Mouse (Mus musculus) spleen, postnatal 36 days (tissue): ENCODE results near the gene Timp1.
A peak's percentile ranks its signal among the peaks of the same experiment; 100 is the strongest.

ENCODE experiments used
- DNase-seq, 2 experiments: peaks; one replicate each; pipeline ENCODE4 v3.0.0; 2022; ENCODE audit warnings: low spot score in 2 of 2, mixed read lengths in 1 of 2

Timp1 gene

DNA sequence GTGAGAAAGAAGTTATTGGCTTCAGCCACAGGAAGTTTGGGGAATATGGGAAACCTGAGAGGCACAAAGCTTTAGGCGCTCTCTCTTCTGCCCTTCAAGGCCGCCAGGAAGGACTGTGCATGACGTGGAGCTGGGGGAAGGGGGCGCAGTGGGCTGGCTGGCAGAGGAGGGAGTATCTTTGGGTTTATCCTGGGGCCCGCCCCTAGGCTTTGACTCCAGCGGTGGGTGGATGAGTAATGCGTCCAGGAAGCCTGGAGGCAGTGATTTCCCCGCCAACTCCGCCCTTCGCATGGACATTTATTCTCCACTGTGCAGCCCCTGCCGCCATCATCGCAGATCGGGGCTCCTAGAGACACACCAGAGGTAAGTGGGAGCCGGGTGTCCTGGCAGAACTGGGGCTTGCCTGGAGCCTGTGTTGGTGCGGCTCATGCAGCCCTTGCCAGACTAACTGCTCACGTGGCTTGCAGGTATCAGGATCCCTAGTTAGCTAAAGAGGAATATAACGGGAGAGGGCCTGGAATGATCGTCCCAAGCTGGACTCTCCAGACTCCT is at the start of gene Timp1:
Gene Timp1 (plus strand): TSS at position 205 of the 552 bp plus-strand sequence.
- DNase-seq = no peak

DNA sequence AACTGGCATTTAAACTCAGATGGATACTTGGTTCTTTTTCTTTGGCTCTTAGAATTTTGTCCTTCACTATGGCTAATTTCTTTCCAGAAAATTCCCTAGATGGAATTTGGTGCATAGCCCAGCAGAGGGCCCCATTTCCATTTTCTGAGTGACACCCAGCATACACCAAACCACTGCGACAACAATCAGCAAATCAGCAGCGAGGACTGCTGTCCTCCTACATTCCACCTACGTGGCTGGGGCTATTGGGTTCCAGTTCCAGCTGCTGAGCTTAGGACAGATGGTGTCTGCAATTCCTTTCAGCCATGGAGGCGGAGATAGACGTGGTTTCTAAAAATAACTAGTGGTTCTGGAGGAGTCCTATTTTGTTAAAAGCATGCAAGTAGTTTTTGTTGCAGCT is 41.0 kb upstream of the Timp1 start:
- no peak for DNase-seq

DNA sequence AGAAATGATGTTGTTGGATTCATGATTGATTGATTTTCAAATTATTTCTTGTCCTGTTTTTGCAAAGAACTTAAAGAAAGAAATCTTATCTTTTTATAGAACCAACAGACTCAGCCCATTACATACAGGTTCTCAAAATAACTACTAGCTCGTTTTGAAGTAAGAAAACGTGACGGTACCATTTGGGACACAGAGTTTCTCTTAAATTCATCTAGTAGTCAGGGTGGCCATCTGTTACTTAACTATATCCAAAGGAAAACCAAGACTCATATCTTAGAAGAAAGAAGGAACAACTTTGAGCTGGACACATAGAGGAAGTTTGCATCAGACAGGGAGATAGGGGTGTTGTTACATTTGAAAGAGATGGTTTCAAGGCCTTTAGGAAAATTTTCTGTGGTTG is 22.7 kb upstream of the Timp1 start:
- no peak for DNase-seq

DNA sequence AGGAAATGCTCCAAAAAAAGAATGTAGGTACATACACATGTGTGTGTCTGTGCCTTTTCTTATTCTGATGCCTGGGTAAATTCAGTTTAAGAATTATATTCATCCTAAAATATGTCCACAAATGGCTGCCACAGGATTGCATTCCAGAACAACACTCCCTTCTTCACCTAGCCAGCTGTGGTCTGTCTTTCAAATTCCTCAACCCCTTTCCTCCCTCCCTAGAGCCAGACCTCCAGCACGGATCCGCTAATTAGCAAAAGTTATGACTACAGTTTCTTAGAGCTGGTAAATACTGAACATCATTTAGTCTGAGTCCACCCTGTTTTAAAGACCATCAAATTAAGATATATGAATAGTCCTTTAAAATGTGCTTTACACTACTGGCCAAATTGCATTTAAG is 22.1 kb upstream of the Timp1 start:
- DNase-seq = no peak

DNA sequence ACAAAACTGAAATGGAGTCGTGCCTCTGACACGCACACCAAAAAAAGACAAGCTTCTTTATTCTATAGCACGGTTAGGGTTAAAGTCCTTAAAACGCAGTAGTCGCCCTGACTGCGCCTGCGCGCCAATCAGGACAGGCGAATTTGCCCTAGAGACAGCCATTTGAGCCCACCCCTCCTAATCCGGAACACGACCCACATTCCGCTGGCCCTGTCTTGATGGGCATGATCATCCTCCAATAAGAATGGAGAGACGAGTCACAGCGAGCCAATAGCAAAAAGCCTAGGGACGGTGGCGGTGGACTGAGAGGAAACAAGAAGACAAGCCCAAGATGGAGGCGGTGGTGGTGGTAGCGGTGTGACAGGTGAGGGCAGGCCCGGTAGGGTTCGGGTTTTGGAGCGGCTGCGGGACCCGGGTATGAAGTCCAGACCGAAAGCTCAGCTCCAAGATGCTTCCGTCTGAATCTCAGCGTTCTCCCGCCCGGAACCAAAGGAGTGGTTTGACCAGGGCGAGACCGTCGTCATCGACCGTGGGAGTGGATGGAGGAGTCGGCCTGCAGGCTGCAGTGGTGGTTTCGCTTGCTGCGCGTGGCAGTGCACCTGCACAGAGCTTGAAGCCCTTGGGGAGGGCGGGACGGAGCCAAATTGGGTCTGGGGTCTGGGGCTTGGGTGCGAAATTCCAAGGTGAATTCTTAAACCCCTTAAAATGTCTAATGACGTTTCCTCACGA is 21.5 kb upstream of the Timp1 start:
- peak; percentile 92 to 93 for DNase-seq

DNA sequence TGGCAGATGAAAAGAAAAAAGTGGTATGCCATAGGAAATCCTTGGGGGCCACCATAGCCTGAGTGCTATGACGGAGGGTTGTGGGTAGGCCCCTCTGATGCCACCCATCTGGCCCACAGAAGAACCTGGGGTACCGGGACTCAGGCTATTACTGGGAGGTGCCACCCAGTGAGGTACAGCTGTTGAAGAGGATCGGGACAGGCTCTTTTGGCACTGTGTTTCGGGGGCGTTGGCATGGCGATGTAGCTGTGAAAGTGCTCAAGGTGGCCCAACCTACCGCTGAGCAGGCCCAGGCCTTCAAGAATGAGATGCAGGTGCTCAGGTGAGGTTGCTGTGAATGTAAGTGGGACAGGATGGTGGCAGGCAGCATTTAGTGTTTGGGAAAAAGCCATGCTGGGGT is 16.2 kb upstream of the Timp1 start:
- DNase-seq = no peak

DNA sequence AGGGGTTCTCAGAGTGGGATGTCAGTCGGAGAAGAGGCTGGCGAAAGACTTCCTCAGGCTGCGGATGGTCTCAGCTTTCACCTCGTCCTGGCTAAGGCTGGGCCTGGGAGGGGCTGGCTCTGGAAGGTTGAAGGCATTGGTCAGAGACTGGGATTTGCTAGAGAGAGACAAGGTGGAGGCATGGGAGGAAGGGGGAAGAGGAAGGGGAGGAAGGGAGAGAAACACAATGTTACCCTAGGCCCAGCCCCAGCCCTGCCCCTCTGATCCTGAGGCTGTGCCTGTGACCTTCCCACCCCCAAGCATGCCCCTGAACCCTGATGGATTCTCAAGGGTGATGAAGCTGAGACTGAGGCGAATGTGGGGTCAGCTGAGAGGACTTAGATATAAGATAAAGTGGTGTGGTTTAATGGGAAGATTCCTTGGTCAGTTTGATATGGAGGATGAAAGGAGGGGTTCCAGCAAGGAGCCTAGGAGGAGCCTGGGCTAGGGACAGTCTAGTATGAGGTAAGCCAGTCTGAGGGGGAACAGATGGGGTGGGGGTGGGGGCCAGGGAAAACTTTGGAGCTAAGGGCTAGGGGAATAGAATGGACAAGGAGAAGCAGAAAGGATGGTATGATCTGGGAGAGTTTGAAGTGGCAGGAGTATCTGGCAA is 8.4 kb upstream of the Timp1 start:
- no peak for DNase-seq

DNA sequence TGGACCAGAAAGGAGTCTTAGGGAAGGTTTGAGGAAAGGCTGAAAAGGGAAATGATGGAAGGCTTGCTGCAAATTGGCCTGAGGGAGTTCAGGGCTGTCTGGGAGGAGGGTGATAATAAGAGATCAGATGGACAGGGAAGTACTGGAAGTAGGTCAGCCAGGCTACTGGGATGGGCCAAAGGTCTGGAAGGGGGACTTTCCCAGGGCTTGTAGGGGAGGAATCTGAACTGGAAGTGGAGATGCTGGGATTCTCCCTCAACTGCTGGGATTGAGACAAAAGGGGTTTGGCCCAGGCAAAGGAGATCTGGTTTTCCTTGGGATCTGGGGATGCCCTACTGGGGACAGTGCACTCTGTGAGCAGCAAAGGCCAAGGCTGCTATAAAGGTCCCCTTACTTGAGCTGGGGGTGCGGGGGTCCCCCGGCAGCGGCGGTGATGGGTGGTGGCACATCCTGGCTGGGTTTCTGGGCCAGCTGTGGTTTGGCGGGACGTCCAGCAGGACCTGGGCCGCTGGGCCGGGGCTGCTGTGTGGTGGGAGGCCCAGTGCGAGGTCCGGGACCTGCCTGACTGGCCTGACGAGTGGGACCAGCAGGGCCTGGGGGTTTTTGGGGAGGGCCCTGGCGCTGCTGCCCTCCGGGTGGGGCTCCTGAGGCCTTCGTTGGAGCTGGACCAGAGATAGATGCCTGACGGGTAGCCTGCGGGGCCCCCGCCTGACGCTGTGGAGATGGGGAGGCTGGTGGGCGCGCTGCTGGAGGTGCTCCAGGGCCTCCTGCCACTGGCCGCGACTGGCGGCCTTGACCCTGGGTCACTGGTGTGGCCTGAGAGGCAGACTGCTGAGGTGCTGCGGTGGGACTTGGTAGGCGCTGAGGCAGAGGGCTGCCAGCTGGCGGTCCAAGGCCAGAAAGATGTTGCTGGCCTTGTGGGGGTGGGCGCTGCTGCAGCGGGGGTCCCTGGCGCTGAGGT is 7.6 kb upstream of the Timp1 start:
- no peak for DNase-seq

DNA sequence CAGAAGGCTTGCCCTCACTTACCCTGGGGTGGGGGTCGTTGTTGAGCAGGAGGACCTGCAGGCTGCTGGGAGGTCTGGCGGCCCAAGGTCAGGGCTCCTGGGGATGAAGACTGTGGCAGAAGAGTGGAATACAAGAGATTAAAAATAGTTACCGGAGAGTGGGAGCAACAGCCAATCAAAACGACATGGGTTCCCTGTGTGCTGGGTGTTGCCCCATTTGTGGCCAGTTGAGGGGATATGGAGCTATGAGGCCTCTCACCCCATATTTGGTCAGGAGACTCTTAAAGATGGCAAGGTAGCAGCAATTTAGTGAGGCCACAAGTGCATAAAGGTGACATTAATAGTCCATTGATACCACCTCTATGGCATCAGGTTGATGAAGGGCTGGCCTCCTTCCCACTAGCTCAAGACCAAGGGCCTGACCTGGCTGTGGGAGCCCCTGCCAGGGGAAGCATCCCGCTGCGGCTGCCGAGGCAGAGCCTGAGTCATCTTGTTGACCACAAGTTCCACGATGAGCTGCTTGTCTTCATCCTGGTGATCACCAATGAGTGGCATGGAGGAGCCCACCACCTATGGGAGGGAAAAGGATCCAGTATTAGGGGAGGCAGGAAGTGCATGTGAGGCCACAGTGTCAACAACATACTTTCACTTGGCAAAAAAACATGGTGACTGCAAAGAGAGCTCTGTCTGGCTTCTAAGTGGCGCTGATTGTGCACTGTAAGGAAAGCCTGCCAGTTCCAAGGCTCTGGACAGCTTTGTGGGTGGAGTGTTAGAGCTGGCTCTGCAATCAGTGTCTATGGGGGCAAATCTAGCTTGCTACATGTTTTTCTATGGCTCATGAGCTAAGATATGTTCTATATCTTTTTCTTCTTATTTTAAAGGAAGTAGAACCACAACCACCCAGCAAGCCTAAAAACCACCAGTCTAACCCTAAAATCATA is 6.5 kb upstream of the Timp1 start:
- DNase-seq = no peak

DNA sequence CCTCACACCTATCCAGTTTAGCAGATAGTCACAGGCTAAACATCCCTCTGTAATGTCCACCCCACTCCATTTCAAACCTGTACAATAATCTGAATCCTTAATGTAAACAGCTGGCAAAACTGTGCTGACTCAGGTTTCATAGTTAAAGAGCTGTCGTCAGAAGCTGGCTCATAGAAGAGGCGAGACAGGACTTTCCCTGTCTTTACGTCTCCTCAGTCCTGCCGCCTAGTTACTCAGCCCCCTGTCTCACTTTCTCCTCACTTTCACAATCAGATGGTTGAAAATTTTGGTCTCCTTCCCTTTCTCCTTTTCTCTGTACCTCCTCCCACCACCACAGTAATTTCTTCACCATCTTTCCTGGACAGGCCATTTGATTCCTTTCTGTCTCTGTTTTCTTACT is 1.9 kb upstream of the Timp1 start:
- no peak for DNase-seq

DNA sequence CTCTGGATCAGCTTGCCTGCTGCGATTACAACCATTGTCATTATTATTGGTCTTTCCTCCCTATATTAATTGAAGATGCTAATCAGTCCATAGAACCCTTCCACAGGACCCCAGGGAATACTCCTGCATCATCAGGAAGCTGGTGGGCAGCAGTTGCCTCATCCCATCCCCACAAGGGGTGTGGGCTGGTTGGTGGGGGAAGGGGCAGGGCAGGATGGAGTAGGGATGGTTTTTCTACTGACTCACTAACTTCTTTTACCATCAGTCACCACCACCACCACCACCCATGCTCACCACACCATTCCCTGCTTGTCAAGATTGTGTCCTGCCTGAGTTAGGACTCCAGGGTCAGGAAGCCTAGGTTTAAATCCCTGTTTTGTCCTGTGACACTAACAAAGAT is 763 bp upstream of the Timp1 start:
- DNase-seq = no peak

DNA sequence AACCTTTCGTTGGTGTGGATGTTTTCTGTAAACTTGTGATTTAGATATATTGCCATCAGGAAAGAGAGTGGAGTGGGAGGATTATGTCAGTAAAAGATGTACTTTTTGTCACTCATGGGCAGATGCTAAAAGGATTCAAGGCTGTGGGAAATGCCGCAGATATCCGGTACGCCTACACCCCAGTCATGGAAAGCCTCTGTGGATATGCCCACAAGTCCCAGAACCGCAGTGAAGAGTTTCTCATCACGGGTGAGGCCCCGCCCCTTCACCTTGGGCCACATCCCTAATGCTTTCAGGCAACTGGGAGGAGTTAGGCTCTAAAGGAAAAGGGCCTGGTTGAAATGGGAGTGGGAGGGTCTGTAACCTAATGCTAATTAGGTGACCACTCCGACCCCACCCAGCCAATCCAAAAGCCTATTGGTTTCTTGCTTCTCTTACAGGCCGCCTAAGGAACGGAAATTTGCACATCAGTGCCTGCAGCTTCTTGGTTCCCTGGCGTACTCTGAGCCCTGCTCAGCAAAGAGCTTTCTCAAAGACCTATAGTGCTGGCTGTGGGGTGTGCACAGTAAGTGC is 3.0 kb downstream of the Timp1 start:
- DNase-seq = no peak

DNA sequence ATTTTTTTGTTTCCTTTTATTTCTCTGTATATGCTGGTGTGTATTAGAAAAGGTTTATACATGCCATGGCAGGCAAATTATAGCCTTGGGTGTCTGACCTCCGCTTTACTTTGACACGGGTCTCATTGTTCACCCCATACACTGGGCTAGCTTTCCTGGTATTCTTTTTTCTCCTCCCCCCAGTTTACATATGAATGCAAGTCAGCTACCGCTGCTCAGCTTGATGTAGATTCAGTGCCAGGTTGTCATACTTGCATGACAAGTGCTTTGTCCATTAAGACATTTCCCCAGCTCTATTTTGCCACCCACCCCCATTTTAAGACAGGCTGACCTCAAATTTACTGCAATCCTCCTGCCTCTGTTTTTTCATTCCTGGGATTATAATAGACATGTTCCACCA is 5.3 kb downstream of the Timp1 start:
- no peak for DNase-seq

DNA sequence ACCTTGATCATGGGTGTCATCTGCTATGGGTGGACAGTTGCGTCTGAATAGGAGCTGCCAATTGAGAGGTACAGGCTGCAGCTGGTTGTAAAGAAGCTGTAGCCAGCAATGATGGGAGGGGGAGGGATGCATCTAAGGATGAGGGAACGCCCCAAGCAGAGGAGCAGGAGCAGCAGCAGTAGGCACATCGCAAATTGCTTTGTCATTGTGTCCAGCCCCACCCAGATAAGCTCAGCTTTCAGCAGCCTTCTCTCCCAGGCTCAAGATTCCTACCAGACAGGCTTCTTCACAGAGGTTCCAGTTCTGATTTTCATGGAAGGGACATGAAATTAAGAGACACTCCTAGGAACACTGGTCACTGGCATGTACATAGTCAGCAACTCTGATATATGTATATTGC is 40.1 kb downstream of the Timp1 start:
- no peak for DNase-seq

DNA sequence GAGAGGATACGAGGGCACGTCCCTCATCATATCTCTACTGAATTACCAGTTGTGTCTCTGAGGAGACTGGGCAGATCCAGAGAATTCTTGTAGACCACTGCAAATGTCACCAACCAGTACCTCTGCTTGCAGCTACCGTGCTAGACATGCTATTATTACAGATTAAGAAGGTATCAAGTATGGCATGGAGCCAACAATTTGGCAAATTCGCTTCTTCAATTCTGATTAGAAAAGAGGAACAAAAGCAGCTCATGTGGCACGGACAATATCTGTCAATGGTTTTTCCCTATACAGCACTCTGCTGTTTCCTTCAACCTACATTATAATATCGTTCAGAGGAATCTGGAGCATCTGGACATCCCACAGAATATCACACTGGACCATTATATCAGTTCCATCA is 43.8 kb downstream of the Timp1 start:
- DNase-seq = no peak

DNA sequence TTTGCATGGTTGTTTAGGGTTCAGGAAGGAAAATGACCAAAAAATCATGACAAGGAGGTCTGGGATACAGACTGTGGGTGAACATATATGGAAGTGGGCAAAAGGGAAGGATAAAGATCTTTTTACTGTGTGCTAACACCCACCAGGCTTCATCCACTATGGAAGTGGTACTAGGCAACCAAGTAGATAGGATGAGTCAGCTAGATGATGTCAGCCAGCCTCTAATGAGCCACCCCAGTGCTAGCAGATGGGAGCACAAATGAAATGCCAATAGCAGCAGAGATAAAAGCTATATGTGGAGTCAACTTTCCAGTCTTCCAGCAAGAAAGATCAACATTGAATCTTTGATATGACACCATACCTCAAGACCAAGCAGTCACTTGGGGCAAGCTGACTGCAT is 45.1 kb downstream of the Timp1 start:
- no peak for DNase-seq

DNA sequence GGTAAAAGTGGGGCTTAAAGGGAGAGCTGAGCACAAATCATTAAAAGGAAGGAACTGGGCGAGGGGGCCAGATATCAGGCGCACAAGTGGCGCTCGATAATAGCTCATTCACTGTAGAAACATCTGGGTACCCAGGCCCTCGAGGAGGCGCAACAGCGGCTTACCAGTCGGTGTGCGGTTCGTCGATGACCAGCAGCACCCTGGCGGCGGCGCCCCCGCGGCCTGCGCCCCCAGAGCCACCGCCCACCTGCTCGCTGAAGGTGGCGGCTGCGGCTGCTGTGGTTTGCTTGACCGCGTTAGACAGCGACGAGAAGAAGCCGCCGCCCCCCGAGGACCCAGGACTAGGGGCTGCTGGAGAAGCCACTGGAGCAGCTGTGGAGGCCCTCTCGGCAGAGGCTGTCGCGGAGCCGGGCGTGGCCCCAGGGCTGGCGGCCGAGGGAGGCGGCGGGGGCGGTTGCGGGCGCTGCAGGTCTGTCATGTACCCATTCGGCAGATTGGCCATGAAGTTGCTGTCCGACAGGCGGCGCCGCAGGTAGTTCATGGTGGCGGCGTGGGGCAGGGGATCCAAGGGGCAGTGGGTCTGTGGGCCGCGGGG is 50.4 kb downstream of the Timp1 start:
- peak in 1 of 2 experiments; percentile 10 for DNase-seq

DNA sequence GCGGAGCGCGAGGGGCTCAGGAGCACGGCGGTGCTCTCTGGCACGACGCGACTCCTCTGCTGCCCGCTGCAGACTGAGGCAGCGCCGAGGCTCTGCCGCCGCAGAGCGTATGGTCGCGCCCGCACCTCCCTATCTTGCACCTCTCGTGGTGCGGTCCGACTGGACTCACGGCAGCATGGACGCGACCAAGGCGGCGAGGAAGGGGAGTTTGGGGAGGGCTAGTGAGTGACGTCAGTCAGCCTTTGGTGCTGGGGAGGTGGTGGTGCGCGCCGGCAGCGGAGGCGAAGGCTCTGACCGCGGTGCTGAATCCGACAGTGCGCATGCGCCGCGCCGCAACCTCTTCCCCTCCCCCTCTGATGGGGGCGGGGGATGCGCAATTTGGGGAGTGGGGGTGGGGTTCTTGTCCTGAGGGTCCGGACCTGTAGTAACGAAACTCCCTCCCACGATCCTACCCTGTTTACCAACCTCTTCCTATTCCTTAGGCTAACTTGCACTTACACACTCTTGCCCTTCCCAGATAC is 50.9 kb downstream of the Timp1 start, which contains the start of gene Syn1:
Gene Syn1 (minus strand): TSS at position 161 of the 521 bp plus-strand sequence.
- DNase-seq = peak; percentile 69 to 71

DNA sequence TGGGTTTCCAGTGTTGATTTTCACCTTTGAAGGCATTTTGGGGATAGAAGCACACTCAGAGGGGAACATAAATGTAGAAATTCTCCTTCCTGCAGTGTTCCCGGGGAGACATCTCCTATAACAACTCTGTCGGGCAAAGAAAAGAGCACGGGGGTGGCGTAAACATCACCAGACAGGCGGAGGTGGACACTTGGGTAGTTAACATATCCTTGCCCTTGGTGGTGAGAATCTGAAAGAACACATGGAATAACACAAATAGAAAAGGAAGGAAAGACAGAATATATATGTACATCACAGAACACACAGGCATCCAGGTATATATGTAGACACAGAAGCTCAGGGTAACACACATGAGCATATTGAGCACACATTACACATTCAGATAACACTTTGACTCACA is 51.4 kb downstream of the Timp1 start:
- no peak for DNase-seq

DNA sequence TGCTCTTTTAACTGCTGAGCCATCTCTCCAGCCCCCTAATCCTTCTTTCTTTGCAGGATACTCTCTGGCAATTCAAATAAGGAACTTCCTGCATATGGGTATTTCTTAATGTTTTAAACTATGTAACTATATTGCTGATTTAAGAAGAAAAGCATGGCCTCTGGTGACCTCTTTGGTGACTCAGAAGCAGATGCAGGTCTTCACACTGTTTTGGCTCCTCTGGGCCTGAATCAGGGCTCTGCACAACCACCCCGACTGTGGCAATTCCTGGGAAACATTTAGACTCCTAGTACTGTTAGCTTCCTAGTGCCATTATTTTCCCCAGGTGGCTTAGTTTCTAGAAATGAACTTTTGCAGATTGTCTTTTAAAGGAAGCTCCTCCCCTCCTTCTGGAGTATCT is 53.5 kb downstream of the Timp1 start:
- no peak for DNase-seq
